Mouse (Mus musculus) hindbrain, embryonic 16.5 days (tissue): Measurements from ENCODE around the gene Dusp3. TPM values are rescaled to one million over a fixed set of nuclear protein-coding genes. Genes with fewer than 3 reads are reported as not detected.

ENCODE experiments used
- ATAC-seq: fragments of 200-750 bp; cut with Nextera tagmentation; 2 replicates; pipeline ENCODE4 v1.8.0; 2017; ENCODE audit warnings: moderate TSS enrichment, moderate library complexity
- H3K27ac ChIP-seq: fragments of 300-500 bp; sonication (generic); 2 replicates; pipeline ENCODE4 v1.5.1; 2014; ENCODE audit warnings: low read depth, mild to moderate bottlenecking, control low read depth, low read length, moderate library complexity
- H3K27me3 ChIP-seq: fragments of 300-500 bp; sonication (generic); replicated peaks from 2 replicates; pipeline ENCODE4 v1.6.1; 2014; ENCODE audit warnings: low read length; ENCODE audit not compliant: control insufficient read depth, insufficient read depth
- H3K36me3 ChIP-seq: fragments of 300-500 bp; sonication (generic); 2 replicates; pipeline ENCODE4 v1.6.1; 2014; ENCODE audit warnings: mild to moderate bottlenecking, low read length, moderate library complexity, mixed read lengths; ENCODE audit not compliant: control insufficient read depth, insufficient read depth
- H3K4me1 ChIP-seq: fragments of 300-500 bp; sonication (generic); 2 replicates; pipeline ENCODE4 v1.6.1; 2014; ENCODE audit warnings: low read depth, low read length; ENCODE audit not compliant: control insufficient read depth, insufficient read depth
- H3K4me2 ChIP-seq: fragments of 300-500 bp; sonication (generic); 2 replicates; pipeline ENCODE4 v1.6.1; 2014; ENCODE audit warnings: mild to moderate bottlenecking, low read length, control low read depth, moderate library complexity
- H3K4me3 ChIP-seq: fragments of 300-500 bp; sonication (generic); 2 replicates; pipeline ENCODE4 v1.5.1; 2014; ENCODE audit warnings: mild to moderate bottlenecking, low read length, control low read depth, moderate library complexity
- H3K9ac ChIP-seq: fragments of 300-500 bp; sonication (generic); 2 replicates; pipeline ENCODE4 v1.6.1; 2014; ENCODE audit warnings: low read depth, mild to moderate bottlenecking, control low read depth, low read length, moderate library complexity
- H3K9me3 ChIP-seq: fragments of 300-500 bp; sonication (generic); 2 replicates; pipeline ENCODE4 v1.6.1; 2014; ENCODE audit warnings: mild to moderate bottlenecking, low read length, moderate library complexity; ENCODE audit not compliant: control insufficient read depth
- WGBS: fragments of 180-500 bp; shearing (Covaris S2); extraction: QIAGEN DNeasy Blood & Tissue Kit; methylation state at CpG from one replicate; pipeline ENCODE4 v1.1.7; 2014; 5-methylcytosine and 5-hydroxymethylcytosine counted together
- polyA plus RNA-seq: library from polyadenylated mRNA; unstranded; fragments of >200 nt; fragmentation: Nextera tagmentation; extraction: Ambion mirVana; gene quantifications from 2 replicates; pipeline ENCODE4 v1.2.1, GENCODE M21; 2015

Dusp3 gene
- polyA plus RNA-seq, 1 experiment from 2014 or later, result 32.1 TPM

DNA sequence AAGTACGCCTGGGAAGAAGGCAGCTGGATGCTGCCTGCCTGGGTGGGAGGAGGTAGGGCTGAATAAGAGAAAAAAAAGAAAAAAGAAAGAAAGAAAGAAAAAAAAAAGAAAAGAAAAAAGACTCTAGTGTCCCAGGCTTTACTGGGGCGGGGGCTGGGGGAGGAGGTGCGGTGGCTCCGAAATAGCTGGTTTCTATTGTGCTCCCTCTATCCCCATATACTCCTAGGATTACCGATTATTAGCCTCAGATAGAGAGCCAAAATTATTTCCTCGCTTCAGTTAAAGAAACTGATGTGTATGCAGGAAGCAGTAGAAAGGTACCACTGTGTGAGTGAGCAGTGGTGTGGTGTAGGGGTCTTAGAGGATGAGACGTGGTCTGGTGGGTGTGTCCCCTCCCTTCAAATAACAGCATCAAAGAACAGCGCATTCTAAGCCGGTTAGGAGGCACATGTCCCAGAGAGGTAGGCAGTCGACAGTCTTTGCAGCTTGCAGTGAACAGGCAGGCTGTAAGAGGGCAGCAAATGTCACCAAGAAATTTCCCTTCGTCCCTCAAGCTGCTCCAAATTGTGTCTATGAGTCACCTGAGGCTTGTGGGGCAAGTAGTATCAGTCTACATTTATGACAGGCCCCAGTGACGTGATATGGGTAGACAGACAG is 40.7 kb upstream of the Dusp3 start:
- Histone ChIP-seq H3K9ac (peak overlapping the region; percentile 72), H3K4me3 (peak overlapping the region; percentile 56), H3K27me3 (no peaks in the 10 kb centered on the region), H3K4me1 (peaks cover 27% of the 10 kb centered on the region), H3K27ac (peak overlapping the region; percentile 85), H3K36me3 (no peaks in the 10 kb centered on the region), H3K9me3 (no peaks in the 10 kb centered on the region), H3K4me2 (peak overlapping the region; percentile 76)
- ATAC-seq, result peak; percentile 41
- WGBS, result 2% methylated on average over 12 of the region's 12 CpGs

- peak; percentile 87 for ATAC-seq
- Histone ChIP-seq H3K4me2 (peak overlapping the region; percentile 76), H3K27ac (peak overlapping the region; percentile 85), H3K4me3 (peak overlapping the region; percentile 56), H3K9me3 (no peaks in the 10 kb centered on the region), H3K27me3 (no peaks in the 10 kb centered on the region), H3K9ac (peak overlapping the region; percentile 72), H3K4me1 (peaks cover 27% of the 10 kb centered on the region), H3K36me3 (no peaks in the 10 kb centered on the region)
- under 1% methylated on average over 51 of the region's 73 CpGs for WGBS
Measured at GRCm38 (mm10) chr11:102026694-102027360, 40.0 kb upstream of the Dusp3 start.

DNA sequence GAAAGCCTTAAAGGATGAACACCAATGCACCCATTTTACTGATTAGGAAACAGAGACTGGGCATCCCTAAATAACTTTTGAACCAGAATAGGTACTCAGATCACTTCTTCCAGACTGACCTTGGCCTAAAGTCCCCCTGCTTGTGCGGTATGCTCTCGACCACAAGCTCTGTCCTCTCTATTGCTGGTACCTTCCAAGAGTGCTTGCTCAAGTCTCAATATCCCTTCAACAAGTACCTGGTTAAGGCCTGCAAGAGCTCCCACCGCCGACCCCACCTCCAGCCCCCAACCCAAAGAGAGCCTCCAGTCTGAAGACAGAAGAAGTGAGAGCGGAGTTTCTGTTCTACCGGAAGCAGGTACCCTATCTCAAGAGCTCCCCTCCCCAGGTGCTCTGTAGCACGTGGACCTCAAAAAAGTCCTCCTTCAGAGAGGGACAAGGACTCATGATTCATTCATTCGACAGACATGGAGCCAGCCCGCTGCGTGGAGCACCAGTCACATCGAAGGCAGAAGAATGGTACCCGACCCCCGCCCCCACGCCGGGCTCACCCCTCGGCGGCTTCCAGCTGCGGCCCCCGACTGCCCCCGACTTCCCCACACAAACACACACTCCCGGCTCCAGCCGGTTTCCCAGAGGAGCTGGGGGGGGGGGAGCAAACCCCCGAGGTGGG is 39.3 kb upstream of the Dusp3 start:
- H3K9ac ChIP-seq, result peak overlapping the region; percentile 72
- no peaks in the 10 kb centered on the region for H3K27me3 ChIP-seq
- no peaks in the 10 kb centered on the region for H3K9me3 ChIP-seq
- H3K4me3 ChIP-seq, result peak overlapping the region; percentile 56
- peaks cover 27% of the 10 kb centered on the region for H3K4me1 ChIP-seq
- H3K27ac ChIP-seq, result peak overlapping the region; percentile 85
- H3K36me3 ChIP-seq, result no peaks in the 10 kb centered on the region
- H3K4me2 ChIP-seq, result peak overlapping the region; percentile 76
- WGBS, result under 1% methylated on average over 22 of the region's 23 CpGs
- peak; percentile 18; the same call in 1 of the 2 replicates for ATAC-seq

DNA sequence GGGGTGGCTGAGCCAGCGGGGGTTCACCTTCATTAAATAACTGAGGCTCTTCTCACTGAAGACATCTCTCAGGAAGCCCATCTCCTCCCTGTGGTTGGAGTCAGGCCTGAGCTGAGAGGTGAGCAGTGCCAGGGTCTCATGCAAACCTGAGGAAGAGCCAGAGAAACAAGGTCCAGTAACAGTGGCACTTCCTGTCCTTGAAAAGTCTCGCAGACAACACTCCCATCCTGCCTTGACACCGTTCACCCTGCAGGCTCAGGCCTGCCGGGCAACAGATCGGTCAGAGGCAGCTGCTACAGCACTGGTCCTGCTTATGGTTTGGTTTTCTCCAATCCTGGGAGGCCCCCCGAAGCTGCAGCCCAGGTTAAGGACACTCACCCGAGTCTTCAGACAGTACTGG is 38.5 kb upstream of the Dusp3 start:
- Histone ChIP-seq H3K9ac (peak overlapping the region; percentile 36), H3K27me3 (no peaks in the 10 kb centered on the region), H3K9me3 (no peaks in the 10 kb centered on the region), H3K4me3 (peak overlapping the region; percentile 56), H3K4me2 (peak overlapping the region; percentile 76), H3K4me1 (peaks cover 27% of the 10 kb centered on the region), H3K27ac (no peak overlapping the region; the same call in 1 of the 2 replicates), H3K36me3 (no peaks in the 10 kb centered on the region)
- 41% methylated on average over 7 of the region's 7 CpGs for WGBS
- ATAC-seq, result no peak

DNA sequence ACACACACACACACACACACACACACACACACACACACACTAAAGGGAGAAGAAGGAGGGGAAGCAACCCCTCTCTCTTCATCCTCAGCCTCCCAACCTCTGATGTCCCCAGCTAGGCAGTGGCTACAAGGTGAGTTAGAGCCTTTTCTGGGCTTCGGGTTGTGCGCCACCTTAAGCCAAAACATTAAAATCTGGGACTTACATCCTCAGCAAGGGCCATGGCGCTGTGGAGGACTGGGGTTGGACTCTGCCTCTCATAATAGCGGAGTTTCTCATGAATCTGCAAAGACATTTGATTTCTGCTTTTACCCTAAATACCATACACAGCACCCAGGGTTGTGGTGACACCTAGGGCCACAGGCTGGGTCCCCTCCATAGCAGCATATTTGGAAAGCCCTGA is 38.1 kb upstream of the Dusp3 start:
- H3K27ac ChIP-seq, result no peak overlapping the region; the same call in 1 of the 2 replicates
- H3K9me3 ChIP-seq, result no peaks in the 10 kb centered on the region
- no peak overlapping the region; the same call in 1 of the 2 replicates for H3K4me3 ChIP-seq
- H3K27me3 ChIP-seq, result no peaks in the 10 kb centered on the region
- WGBS, result 82% methylated on average over 4 of the region's 4 CpGs
- peaks cover 27% of the 10 kb centered on the region for H3K4me1 ChIP-seq
- peak overlapping the region; percentile 76 for H3K4me2 ChIP-seq
- H3K36me3 ChIP-seq, result no peaks in the 10 kb centered on the region
- no peak for ATAC-seq
- no peak overlapping the region; the same call in 1 of the 2 replicates for H3K9ac ChIP-seq

DNA sequence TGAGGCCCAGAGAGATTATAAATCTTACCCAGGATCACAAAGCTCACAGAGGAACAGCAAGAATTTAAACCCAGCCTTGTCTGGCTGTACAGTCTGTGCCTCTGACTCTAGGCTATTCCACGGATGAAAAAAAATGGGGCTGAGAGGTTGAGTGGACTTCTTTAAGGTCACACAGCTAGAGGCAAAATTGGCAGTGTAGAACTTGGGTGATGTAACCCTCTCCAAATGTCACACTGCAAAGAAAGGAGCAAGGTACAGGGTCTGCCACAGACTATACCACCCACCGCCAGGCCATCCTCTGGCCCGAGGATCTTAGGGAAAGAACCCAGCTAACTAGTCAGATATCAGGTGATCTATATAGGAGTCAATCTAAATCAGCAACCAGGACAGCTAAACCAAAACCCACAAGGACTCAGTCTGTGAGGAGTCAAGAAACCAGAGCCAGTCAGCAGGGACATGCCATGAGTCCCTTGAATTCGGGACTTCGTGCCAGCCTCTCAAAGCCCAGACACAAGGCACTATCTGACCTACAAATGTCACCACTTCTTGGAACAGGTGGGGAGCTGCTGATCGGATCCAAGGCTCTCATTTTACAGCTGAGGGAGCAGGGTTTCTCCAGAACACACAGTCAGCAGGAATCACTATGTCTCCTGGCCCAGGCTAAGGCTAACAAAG is 37.4 kb upstream of the Dusp3 start:
- Histone ChIP-seq H3K9me3 (no peaks in the 10 kb centered on the region), H3K27ac (no peak overlapping the region), H3K36me3 (no peaks in the 10 kb centered on the region), H3K4me2 (peak overlapping the region; percentile 16; the same call in 1 of the 2 replicates), H3K9ac (no peak overlapping the region), H3K4me3 (no peak overlapping the region), H3K27me3 (no peaks in the 10 kb centered on the region), H3K4me1 (peaks cover 27% of the 10 kb centered on the region)
- ATAC-seq, result no peak
- 79% methylated on average over 6 of the region's 6 CpGs for WGBS

DNA sequence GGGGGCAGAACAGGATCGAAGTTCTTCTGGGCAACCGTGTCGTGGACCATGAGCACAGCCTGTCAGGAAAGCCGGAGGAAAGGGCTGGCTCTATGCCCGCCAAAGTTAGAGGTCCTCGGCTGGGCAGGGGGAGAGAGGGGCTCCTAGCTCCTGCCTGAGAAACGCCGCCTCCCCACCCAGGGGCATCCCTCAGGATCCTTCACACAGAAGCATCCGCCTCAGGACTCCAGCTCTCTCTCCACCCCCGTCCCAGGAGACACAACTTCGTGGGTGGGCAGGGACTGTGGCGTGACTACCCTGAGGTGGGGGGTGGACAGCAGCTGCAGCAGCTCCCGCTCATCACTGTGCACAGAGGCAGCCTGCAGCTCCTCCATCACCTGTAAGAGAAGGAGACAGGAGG is 36.6 kb upstream of the Dusp3 start:
- H3K27me3 ChIP-seq, result no peaks in the 10 kb centered on the region
- no peak overlapping the region for H3K4me2 ChIP-seq
- no peak overlapping the region for H3K4me3 ChIP-seq
- H3K27ac ChIP-seq, result no peak overlapping the region
- 61% methylated on average over 13 of the region's 13 CpGs for WGBS
- H3K9ac ChIP-seq, result no peak overlapping the region
- H3K4me1 ChIP-seq, result peaks cover 27% of the 10 kb centered on the region
- H3K36me3 ChIP-seq, result 0 out of 2 replicates have a peak, but pooled peaks cover 2% of the 10 kb centered on the region
- no peaks in the 10 kb centered on the region for H3K9me3 ChIP-seq
- ATAC-seq, result no peak

DNA sequence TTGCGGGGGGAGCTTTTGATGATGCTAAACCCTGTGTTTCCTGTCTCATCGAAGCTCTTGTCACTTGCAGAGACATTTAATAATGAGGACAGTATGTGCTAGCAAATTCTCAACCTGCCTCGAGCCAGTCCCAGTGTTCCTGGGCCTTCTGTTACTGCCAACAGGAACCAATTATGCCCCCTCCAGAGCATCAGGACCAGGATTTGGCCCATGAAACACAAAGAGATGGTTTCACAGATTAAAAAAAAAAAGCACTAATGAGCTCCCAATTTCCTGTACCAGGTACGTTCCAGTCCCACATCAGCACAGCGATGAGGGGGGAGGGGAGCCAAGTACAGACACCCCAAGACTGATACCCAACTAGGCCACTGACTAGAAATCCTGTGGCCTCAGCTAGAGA is 34.4 kb upstream of the Dusp3 start:
- peaks cover 18% of the 10 kb centered on the region for H3K4me1 ChIP-seq
- 80% methylated on average over 5 of the region's 5 CpGs for WGBS
- no peak overlapping the region for H3K4me2 ChIP-seq
- no peak overlapping the region for H3K4me3 ChIP-seq
- H3K36me3 ChIP-seq, result peaks cover 7% of the 10 kb centered on the region; the same call in 1 of the 2 replicates
- no peaks in the 10 kb centered on the region for H3K27me3 ChIP-seq
- no peak for ATAC-seq
- no peak overlapping the region for H3K9ac ChIP-seq
- no peaks in the 10 kb centered on the region for H3K9me3 ChIP-seq
- no peak overlapping the region for H3K27ac ChIP-seq
